Mouse (Mus musculus): Measurements from ENCODE around the gene Antxr2.

GRCm38 (mm10) chr5:98034928-98035327, 4.1 kb upstream of the Antxr2 start:
- no peak for TF ChIP-seq MAX (IDR thresholded peaks at IDR 0.05; ENCODE audit: low read length)
- no peak for TF ChIP-seq RAD21 (IDR thresholded peaks at IDR 0.05; ENCODE audit: low read depth, low read length)
- TF ChIP-seq POLR2A (IDR thresholded peaks at IDR 0.05; ENCODE audit: low read depth, low read length) = no peak
- TF ChIP-seq CTCF (conservative IDR thresholded peaks at IDR 0.05 in 1 of 2, IDR thresholded peaks at IDR 0.05 in 1 of 2; ENCODE audit: low read depth in 2 of 2, low read length in 2 of 2) = no peak
- no peak for TF ChIP-seq PAX5 (IDR thresholded peaks at IDR 0.05; ENCODE audit: low read length)
- TF ChIP-seq SIN3A (IDR thresholded peaks at IDR 0.05; ENCODE audit: low read length) = no peak
- TF ChIP-seq ZNF384 (IDR thresholded peaks at IDR 0.05; ENCODE audit: low read depth, low read length) = no peak

Data from CH12.LX (cell line).